Mouse (Mus musculus) left cerebral cortex, adult 2 months (tissue): ENCODE data around the gene Pappa. TPM values are rescaled to one million over a fixed set of nuclear protein-coding genes. Genes with fewer than 3 reads are reported as not detected.

Experiments used
- DNase-seq, 2 experiments: peaks; one replicate each; pipeline ENCODE4 v3.0.0; 2021 to 2022; ENCODE audit warnings: low spot score in 2 of 2, mixed read lengths in 1 of 2; ENCODE audit errors: extremely low spot score in 1 of 2
- H3K27ac ChIP-seq: fragments of 200-600 bp; 2 replicates; pipeline ENCODE4 v1.8.1; 2022
- H3K4me3 ChIP-seq: fragments of 200-600 bp; 2 replicates; pipeline ENCODE4 v1.8.1; 2022
- CTCF ChIP-seq: fragments of 200-600 bp; IDR thresholded peaks from 2 replicates; pipeline ENCODE4 v1.8.1; 2022; ENCODE audit warnings: antibody characterized with exemption, mild to moderate bottlenecking, moderate library complexity
- intact Hi-C: fragments of 180-260 bp; cut with DNase I; formaldehyde crosslinking; loops from one replicate; pipeline ENCODE4 v1.15.1; 2025
- total RNA-seq, 2 experiments: library from RNA; stranded (reverse); gene quantifications; 2 replicates each; pipeline ENCODE4 v1.2.3; 2021

The Pappa gene
- total RNA-seq, 2 experiments from 2014 or later: 0.47 to 0.61 TPM

DNA sequence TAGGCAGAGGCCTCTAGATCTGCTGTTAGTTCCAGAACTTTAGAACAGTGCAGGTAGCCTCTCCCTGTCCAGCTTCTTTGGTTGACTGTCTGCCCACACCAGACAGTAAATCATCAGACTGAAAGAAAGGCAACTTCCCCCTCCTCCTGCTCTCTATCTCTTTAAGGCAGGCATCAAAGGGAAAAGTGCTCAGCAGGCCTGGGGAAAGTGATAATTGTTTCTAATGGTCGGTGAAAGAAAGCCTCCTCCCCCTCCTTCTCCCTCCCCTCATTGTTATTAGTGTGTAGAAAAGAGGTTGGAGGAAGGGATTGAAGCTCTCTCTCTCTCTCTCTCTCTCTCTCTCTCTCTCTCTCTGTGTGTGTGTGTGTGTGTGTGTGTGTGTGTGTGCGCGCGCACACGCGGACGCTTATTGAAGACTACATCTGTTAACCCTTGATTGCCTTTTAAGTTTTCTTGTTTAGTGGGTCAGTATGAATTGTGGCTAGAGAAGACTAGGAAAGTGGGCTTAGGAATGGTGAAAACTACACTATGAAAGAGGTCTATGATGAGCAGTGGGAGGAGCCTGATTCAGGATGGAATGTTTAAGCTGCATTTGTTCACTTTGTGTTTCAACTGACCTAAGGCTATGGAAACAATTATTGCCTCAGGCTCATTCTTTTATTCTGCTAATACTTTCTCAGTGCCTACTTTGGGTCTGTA, 156.2 kb downstream of the Pappa start:
- no peak overlapping the region for H3K4me3 ChIP-seq
- intact Hi-C loops: loop anchor here (1.0 kb wide), 1 partner anchor 12 kb away; no protein-coding TSS in a partner anchor
- no peak overlapping the region for H3K27ac ChIP-seq
- TF ChIP-seq CTCF: no peak
- no peak for DNase-seq

DNA sequence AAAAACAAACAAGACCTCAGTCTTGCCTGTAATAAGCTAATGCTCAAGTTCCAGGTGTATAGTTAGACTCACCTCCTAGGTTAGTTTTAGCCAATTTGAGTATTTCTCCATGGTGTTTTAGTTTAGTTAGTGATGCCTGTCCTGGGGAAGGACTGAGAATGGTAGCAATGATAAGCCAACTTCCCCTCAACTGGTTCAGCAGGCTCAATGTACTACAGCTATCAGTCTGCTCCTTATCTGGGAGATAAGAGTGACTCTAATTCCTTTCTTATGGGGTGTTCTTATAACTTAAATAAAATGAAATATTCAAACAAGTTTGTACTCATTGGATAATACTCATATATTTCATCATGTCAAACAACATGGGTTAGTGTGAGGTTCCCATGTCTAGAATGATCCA, 156.9 kb downstream of the Pappa start:
- DNase-seq: no peak
- no peak for TF ChIP-seq CTCF
- Histone ChIP-seq H3K27ac (no peak overlapping the region), H3K4me3 (no peak overlapping the region)
- intact Hi-C loops: loop anchor here (1.0 kb wide), 1 partner anchor 13 kb away; no protein-coding TSS in a partner anchor

DNA sequence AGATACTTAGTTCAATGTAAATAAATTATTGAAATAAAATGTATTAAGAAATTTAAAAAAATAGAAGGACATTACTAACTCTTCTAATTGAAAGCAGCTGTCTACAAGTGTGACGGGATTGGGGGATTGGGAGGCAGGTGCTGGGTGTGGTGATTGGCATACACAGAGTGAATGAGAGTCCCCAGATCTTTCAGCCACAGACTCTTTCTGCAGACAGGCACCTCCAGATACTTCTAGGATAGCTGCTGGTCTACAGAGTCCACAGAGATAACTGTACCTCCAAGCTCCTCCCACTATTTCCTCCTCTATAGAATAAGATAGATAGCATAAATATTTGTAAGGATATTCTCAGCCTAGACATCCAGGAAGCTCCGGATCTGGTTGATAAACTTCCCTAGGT, 159.6 kb downstream of the Pappa start:
- H3K27ac ChIP-seq: no peak overlapping the region
- TF ChIP-seq CTCF: no peak
- no peak for DNase-seq
- intact Hi-C loops: no loop called here
- no peak overlapping the region for H3K4me3 ChIP-seq

DNA sequence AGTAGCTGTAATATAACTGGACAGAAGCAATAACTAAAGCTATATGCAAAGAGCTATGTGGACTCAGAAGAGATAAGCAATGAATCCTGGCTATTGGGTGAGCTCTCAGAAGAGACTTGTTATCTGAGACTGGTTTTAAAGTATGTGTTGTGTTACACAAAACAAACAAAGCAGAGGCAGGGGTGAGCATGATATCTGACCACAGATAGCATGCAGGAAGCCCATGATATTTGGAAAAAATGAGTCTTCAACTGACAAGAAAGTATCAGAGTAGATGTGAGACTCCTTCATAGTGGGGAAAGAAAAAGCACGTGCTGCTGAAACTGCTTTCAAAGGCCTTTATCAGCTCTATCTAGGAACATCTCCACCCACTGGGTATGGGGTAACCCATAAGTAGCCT, 161.2 kb downstream of the Pappa start:
- DNase-seq: no peak
- no peak overlapping the region for H3K27ac ChIP-seq
- H3K4me3 ChIP-seq: no peak overlapping the region
- intact Hi-C loops: no loop called here
- no peak for TF ChIP-seq CTCF

DNA sequence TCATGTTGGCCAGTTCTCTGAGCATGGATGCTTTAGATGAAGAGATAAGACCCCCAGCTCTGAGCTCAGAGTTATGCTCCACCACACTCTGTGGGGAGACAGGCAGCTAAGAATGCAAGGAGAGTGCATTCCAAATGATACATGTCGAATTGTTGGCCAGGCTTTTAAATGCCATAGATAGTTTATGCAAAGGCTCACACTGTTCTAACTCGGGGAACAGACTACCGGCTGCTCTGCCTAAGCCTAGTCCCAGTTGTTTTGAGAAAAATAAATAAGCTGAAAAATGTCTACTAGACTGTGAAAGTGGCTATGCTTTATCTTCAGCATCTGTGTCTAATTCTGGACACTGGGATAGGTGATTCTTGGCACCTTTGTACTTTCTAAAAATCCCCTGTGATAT, 165.3 kb downstream of the Pappa start:
- no peak for TF ChIP-seq CTCF
- H3K4me3 ChIP-seq: no peak overlapping the region
- intact Hi-C loops: no loop called here
- no peak overlapping the region for H3K27ac ChIP-seq
- no peak for DNase-seq

DNA sequence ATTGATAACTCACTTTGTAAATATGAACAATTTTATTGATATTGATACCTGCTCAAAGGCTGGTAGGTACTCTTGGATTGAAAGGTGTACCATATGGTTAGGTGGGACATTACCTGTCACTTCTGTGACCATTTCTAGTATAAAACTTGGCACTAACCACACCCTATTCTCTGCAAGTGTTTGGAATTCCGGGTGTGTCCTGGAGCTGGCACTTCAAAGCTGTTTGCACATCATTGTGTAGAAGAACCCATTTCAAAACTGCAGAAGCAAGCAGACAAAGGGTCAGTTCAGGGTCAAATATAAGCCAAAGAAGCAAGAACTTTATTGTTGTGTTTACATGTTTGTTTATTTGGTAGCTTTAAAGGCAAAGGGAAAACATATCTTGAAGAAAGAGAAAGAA, 171.8 kb downstream of the Pappa start:
- intact Hi-C loops: loop anchor here (5.0 kb wide), 2 partner anchors 33 to 48 kb away; no protein-coding TSS in a partner anchor
- TF ChIP-seq CTCF: no peak
- no peak for DNase-seq
- no peak overlapping the region for H3K27ac ChIP-seq
- H3K4me3 ChIP-seq: no peak overlapping the region

DNA sequence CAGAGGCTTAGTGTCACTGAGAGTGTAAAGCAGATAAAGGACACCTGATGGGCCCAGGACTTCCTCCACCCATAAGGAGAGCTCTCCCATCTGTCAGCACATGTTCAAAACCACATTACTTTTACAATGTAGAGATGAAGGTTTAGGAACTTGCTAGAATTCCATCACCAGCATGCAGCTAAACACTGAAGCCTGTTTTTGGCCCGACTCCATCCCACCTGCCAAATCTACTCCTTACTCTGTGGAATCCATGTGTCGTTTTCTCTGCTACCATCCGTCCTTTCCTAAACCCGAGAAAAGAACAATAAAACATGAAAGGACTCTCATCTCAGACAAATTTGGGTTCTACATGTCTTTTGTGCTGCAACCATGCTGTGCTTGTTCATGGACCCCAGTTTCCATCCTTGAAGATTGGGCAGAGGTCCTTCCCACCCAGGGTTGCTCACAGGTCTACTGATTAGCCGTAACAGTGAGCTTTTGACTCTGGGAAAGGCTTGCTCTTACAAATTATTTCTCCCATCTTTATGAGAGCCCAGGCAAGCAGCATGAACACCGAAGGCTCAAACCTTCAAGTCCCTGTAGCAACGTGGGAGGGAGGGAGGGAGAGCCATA, 172.5 kb downstream of the Pappa start:
- Histone ChIP-seq H3K4me3 (no peak overlapping the region), H3K27ac (no peak overlapping the region)
- intact Hi-C loops: loop anchor here (5.0 kb wide), 2 partner anchors 34 to 49 kb away; no protein-coding TSS in a partner anchor
- no peak for TF ChIP-seq CTCF
- no peak for DNase-seq

DNA sequence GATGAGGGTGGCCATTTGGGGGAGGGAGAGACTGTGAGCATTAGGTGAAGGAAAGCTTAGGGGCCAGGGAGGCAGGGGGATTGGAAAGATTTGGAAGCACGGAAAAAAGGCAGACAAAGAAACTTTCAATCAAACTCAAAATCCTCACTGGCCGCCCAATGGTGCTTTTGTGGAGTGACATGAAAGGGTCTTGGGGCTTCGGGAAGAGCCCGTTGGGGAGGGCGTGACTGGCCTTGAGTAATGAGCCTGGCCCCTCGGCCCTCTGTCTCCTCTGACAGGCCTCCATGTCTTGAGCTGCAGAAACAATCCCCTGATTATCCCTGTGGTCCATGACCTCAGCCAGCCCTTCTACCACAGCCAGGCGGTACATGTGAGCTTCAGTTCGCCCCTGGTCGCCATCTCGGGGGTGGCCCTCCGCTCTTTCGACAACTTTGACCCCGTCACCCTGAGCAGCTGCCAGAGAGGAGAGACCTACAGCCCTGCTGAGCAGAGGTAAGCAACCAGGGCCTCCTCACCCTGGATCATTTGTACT, 173.1 kb downstream of the Pappa start:
- intact Hi-C loops: loop anchor here (5.0 kb wide), 2 partner anchors 35 to 50 kb away; no protein-coding TSS in a partner anchor

DNA sequence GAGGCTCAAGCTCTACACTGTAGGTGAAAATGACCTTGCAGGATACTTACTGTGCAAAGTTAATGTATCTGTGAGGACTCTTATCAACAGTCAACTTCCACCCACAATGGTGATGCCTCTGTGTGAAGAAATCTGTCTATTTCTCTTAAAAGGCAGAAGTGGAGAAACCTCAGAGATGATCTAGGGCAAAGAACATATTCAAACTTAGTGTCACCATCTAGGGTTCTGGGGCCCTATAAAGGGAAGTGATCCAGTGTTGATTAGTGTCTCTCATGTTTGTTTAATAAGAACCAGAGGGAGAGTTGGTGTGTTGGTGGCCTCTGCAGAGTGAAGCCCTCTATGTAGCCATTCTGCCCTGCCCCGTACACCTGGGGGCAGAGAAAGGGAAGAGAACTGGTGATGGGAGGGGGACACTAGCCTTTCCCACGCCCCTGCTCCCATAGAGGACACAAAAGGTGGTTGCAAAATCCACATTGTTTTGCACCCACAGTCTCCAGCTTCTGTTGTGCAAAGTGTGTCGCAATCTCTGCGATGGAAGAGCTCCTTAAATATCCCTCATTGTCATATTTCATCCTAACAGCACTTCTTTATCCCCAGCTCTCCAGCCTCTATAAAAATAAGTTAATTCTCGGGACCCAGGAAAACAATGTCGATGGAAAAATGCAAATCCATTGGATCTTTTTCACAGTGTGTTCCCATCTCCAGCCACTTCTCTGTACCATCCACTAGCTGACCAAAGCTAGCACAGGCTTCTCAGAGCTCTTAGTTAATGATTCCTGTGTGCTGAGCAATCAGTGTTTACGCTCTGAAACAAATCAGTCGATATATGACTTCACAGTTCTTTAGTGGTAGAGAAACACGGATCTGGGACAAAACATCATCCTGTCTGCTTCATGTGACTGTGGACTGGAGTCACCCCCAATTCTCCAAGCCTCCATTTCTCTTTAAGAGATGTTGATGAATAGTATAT, 174.5 kb downstream of the Pappa start:
- Histone ChIP-seq H3K4me3 (no peak overlapping the region), H3K27ac (no peak overlapping the region)
- no peak for TF ChIP-seq CTCF
- intact Hi-C loops: loop anchor here (5.0 kb wide), 2 partner anchors 36 to 51 kb away; no protein-coding TSS in a partner anchor
- DNase-seq: no peak

More for the DNA sequence above, 173.1 kb downstream of the Pappa start:
- H3K4me3 ChIP-seq: no peak overlapping the region
- no peak overlapping the region for H3K27ac ChIP-seq
- no peak for TF ChIP-seq CTCF
- no peak for DNase-seq

DNA sequence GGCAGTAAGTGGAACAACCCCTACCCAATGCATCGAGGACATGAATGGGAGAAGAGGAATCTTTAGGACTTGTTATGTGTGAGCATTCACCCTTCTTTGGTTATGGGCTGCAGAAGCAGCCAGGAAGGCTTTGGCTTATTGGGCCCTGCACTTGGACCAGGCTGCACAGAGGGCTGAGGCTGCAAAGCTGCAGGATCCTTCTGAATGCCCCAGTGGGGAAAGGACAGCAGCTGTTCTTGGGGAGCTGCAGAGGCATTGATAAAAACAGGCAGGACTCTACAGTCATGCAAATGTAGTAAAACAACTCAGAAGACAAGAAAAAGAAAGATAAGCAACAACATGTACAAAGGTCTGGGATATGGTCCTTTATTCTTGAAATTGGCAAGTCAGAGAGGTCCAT, 175.4 kb downstream of the Pappa start:
- no peak for DNase-seq
- intact Hi-C loops: loop anchor here (5.0 kb wide), 2 partner anchors 37 to 52 kb away; no protein-coding TSS in a partner anchor
- H3K4me3 ChIP-seq: no peak overlapping the region
- no peak overlapping the region for H3K27ac ChIP-seq
- no peak for TF ChIP-seq CTCF

DNA sequence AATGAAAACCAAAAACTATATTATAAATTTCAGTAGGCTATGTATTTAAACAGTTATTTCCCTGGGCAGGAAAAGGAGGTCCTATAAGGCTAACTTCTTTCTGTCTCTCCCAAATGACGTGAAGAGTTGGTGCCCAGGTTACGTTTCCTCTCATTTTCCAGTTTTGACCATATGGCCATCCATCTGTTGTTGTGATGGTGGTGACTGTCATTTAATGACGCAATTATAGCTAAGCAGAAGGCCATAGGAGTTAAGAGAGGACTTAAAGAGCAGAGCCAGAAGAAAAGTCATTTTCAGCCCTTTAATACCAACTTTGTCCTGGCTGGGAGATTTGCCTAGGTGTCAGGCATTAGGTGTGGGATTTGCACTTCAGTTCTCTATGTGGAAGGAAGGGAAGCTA, 176.5 kb downstream of the Pappa start:
- no peak overlapping the region for H3K4me3 ChIP-seq

More for the DNA sequence above, 176.5 kb downstream of the Pappa start:
- H3K27ac ChIP-seq: no peak overlapping the region
- intact Hi-C loops: no loop called here
- no peak for DNase-seq
- TF ChIP-seq CTCF: no peak
